Mouse (Mus musculus): ENCODE data around the gene Dnah14.

The Dnah14 gene

DNA sequence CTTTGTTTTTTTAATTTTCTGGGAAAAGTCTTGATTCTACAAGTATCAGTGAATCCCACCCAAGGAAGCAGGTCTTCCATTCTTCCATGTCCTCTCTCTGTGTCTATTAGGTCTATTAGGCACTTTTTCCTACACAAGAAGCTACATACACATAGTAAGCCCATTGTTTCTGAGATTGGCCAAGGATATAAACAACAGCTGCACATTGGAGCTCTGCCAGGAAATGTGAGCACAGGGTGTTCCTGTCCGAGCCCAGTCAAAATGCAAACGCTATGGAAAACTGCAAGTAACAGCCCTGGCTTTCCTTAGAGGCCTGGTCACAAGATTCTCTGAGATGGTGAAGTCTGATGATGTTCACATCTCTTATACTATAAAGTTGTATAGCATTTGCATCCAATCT, 217.2 kb downstream of the Dnah14 start:
- DNase-seq, result peak; percentile 82

DNA sequence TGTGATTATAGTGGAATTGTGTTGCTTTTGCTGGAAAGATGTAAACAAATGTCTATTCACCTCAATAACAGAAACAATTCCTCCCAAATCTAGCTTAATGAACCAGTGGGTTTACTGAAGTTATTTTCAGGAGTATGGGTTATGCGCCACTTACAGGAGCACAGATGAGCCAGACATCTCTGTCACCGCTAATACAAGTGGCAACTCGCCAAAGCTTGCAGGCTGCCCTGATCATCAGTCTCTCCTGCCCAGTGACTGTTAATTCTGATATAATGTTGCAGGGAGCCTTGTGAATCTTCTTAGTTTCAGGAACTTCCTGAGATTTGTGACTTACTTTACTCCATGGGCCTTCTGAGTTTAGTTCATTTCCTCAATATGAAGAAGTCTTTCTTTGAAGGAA, 223.6 kb downstream of the Dnah14 start:
- no peak for DNase-seq

GRCm38 (mm10) chr1:181800667-181801066, 224.3 kb downstream of the Dnah14 start:
- DNase-seq, result no peak

GRCm38 (mm10) chr1:181811481-181812223, 235.3 kb downstream of the Dnah14 start:
- DNase-seq, result no peak

DNA sequence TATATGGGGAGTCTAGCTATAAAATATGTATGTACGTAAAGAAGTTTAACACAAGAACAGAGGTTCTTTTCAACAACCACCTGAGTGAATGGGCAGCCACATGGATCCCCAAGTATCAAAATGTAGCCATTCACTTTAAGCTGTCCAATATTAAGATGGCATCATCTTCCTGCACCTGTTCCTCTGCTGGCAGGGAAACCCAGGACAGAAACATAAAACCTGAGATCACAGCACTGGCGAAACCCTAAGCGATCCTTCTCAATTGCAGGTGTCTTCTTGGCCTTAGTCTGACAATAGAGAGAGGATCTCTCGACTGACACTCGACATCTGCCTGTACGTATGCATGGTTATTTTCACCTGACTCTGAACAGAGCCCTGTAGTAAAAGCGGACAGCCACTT, 250.4 kb downstream of the Dnah14 start:
- DNase-seq, result no peak

DNA sequence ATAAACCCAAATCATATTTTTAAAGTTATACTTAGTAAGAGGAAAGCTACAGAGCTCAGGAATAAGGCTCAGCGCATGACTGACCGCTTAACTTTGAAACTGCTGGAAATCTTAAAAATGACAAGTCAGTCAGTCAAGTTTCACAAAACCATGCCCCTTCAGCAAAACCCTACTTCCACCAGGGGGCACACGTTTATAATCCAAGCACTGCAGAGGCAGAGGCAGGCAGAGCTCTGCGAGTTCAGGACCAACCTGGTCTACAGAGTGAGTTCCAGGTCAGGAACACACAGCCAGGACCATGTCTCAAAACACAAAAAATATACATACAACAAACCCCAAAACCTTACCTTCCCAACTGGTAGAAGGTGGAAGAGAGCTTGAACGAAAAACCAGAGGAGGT, 252.0 kb downstream of the Dnah14 start:
- DNase-seq, result peak; percentile 57

- no peak for DNase-seq
These were observed 256.4 kb downstream of the Dnah14 start for GRCm38 (mm10) chr1:181832720-181833119.

GRCm38 (mm10) chr1:181833143-181833542, 256.8 kb downstream of the Dnah14 start:
- no peak for DNase-seq

GRCm38 (mm10) chr1:181838111-181838510, 261.8 kb downstream of the Dnah14 start:
- DNase-seq, result no peak

DNA sequence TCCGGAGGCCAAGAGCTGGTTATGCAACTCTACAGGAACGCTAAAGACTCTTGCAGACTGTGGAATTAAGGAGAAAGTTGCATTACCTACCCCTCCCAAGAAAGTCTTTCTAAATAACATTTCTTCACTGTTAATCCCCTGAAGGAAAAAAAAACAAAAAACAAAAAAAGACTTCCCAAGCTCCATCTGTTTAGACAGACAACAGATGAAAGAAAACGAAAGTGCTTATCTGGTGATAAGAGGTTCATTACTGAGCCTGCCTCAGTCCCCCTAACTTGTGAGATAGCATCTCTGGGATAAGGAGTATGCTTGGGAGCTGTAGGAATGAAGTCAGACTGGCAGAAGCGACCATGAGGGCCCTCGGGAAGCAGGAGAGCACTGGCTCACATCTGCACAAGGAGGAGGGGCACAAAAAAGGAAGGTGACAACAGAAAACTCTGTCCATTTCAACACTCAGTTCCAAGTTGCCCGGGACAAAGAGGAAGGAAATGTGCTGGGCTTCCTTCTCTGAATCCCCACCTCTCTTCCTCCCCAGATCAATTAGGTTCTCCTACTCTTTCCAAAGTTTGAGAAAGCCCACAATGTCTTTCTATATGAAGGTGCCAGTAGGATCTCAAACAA, 263.5 kb downstream of the Dnah14 start:
- no peak for DNase-seq

- peak; percentile 25 for DNase-seq
These were observed 265.0 kb downstream of the Dnah14 start for GRCm38 (mm10) chr1:181841396-181841795.

DNA sequence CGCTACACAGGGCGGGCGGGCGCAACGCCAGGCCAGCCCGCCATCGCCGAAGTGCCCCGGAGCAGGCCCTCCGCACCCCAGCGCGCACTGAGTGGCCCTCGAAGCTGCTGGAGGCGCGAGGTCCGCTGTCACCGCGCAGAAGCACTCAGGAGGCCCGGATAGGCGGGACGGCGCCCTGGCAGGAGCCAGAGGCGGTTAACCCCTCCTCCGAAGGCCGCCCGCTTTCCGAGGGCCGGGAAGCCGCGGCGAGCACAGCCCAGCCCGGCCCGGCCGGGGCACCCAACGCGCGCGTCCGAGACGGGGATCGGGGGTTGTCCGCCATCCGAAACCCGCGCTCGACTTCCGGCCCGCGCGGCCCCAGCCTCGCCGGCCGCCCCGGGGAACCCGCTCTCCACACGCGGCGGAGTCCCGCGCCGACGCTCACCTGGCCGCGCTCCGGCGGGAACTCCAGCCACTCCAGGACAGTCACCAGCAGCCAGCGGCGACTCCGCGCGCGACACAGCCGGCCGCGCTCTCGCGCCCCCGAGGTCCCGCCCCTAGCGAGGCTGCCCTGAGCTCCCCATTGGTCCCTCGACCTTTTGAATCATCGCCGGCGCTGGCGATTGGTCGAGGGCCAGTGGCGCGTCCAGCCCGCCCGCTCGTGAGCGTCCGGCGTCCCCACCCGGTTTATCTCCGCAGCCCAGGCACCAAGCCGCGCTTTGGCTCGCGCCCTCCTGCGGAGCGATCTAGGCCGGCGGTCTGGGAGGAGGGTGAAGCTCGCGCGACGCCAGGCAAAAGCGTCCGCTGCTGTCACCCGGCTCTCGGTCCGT, 265.7 kb downstream of the Dnah14 start:
- peak; percentile 97 for DNase-seq

DNA sequence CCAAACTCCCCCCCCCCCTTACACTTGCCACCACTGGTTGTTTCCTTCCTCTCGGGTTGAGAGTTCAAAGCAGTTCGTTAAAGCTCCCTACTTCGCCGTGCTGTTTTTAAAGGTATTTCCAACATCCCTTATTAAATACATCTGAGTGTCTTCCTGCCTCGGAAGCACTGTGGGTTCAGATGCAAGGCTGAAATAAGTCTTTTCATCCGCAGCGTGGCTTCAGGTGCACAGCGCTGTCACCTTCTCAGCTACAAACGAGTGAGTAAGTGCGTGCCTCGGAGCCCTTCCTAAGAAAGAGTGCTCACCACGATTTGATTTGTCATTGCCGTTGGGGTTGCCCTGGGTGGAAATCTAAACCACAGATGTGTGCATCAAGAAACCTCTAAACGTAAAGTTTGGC, 266.4 kb downstream of the Dnah14 start, which contains the start of gene Lbr:
Gene Lbr (minus strand): TSS at position 266 of the 400 bp plus-strand sequence.
- peak; percentile 25 for DNase-seq

- no peak for DNase-seq
These were observed 268.7 kb downstream of the Dnah14 start for GRCm38 (mm10) chr1:181844874-181845547.

DNA sequence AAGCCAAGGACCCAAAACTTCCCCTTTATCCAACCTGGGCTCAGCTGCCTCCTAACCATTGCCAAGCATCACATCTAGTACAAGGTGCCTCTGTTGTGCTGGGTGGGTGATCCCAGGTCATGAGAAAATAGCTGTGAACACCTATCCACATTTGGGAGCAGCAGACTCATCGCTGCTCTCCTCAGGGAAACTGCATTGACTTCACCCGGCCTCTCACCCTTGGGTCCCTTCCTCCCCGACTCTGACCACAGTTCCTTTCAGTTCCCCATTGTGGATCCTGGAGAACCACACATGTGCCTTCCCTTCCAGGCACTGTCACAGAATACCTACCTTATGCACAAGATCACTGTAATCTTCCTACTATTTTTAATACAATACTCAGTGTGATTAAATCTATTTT, 269.4 kb downstream of the Dnah14 start:
- DNase-seq, result no peak

- DNase-seq, result no peak
These were observed 271.0 kb downstream of the Dnah14 start for GRCm38 (mm10) chr1:181847396-181847795.

- DNase-seq, result no peak
These were observed 271.9 kb downstream of the Dnah14 start for GRCm38 (mm10) chr1:181848210-181848609.

GRCm38 (mm10) chr1:181850441-181850840, 274.1 kb downstream of the Dnah14 start:
- no peak for DNase-seq

GRCm38 (mm10) chr1:181851521-181852310, 275.4 kb downstream of the Dnah14 start:
- peak; percentile 63 for DNase-seq

GRCm38 (mm10) chr1:181852466-181852865, 276.1 kb downstream of the Dnah14 start:
- DNase-seq, result peak; percentile 36

DNA sequence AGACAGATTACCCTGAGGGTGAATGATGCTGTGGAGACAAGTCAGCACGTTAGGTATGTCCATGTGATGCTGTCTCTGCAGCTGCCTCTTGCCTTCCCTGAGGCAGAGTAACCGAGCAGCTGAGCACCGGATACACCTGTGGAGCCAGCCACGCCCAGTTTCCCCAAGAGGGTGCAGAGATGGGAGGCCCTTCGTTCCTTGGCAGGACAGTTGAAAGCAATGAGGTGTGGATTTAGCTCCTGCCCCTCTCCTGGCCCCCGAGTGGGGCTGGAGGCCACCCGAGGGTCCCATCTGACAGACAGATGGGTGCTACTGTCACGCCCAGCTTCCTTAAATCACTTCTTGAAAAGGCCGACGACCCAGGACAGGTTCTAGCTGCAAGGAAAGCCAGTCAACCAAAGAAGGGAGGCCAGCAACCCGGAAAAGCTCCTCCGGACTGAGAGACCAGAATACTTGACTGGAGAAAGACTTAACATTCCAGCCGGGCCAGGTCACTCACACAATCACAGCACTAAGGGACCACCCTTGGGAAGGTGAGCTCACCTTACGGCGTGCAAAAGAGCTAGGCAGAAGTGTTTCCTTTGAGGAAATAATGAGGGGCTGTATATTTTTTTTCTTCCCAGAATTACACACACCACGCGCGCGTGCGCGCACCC, 276.9 kb downstream of the Dnah14 start:
- peak; percentile 66 for DNase-seq

DNA sequence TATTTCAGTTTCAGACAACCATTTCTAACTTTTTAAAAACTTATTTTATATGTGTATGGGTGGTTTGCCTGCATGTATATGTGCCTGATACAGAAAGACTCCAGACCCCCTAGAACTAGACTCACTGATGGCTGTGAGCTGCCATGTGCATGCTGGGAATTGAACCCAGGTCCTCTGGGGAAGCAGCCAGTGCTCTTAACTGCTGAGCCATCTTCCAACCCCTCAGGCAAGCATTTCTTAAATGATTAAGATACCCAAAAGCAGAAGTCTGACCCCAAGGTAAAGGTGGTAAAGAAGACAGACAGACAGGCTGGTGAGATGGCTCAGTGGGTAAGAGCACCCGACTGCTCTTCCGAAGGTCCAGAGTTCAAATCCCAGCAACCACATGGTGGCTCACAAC, 278.5 kb downstream of the Dnah14 start:
- no peak for DNase-seq
